Mouse (Mus musculus): ENCODE data around the gene Inf2.
A peak's percentile ranks its signal among the peaks of the same experiment; 100 is the strongest.

Gene Inf2

GRCm38 (mm10) chr12:112588426-112589256 is at the start of gene Inf2:
Inf2 (plus strand) TSS chr12:112588784.
- peak; percentile 86 to 93 for DNase-seq (ENCODE audit: low spot score in 2 of 2)

- no peak for DNase-seq (ENCODE audit: low spot score in 2 of 2)
These were observed 49.1 kb upstream of the Inf2 start for GRCm38 (mm10) chr12:112539466-112539965.

- DNase-seq (ENCODE audit: low spot score in 2 of 2): no peak
These were observed 48.3 kb upstream of the Inf2 start for GRCm38 (mm10) chr12:112540321-112540720.

GRCm38 (mm10) chr12:112541483-112542091 is 47.0 kb upstream of the Inf2 start:
- no peak for DNase-seq (ENCODE audit: low spot score in 2 of 2)

GRCm38 (mm10) chr12:112542257-112542919 is 46.2 kb upstream of the Inf2 start:
- DNase-seq (ENCODE audit: low spot score in 2 of 2): no peak

- peak; percentile 57 to 78 for DNase-seq (ENCODE audit: low spot score in 2 of 2)
These were observed 45.7 kb upstream of the Inf2 start for GRCm38 (mm10) chr12:112542920-112543300.

GRCm38 (mm10) chr12:112543941-112544340 is 44.6 kb upstream of the Inf2 start:
- no peak for DNase-seq (ENCODE audit: low spot score in 2 of 2)

GRCm38 (mm10) chr12:112544946-112545701 is 43.5 kb upstream of the Inf2 start:
- DNase-seq (ENCODE audit: low spot score in 2 of 2): no peak

GRCm38 (mm10) chr12:112546110-112546509 is 42.5 kb upstream of the Inf2 start:
- DNase-seq (ENCODE audit: low spot score in 2 of 2): no peak

GRCm38 (mm10) chr12:112549287-112549686 is 39.3 kb upstream of the Inf2 start:
- DNase-seq (ENCODE audit: low spot score in 2 of 2): no peak

- DNase-seq (ENCODE audit: low spot score in 2 of 2): peak; percentile 84 to 89
These were observed 36.7 kb upstream of the Inf2 start for GRCm38 (mm10) chr12:112551861-112552375.

GRCm38 (mm10) chr12:112552520-112552919 is 36.1 kb upstream of the Inf2 start:
- no peak for DNase-seq (ENCODE audit: low spot score in 2 of 2)

GRCm38 (mm10) chr12:112554900-112555299 is 33.7 kb upstream of the Inf2 start:
- DNase-seq (ENCODE audit: low spot score in 2 of 2): no peak

GRCm38 (mm10) chr12:112556531-112557060 is 32.0 kb upstream of the Inf2 start:
- DNase-seq (ENCODE audit: low spot score in 2 of 2): no peak

- no peak for DNase-seq (ENCODE audit: low spot score in 2 of 2)
These were observed 31.4 kb upstream of the Inf2 start for GRCm38 (mm10) chr12:112557219-112557618.

- DNase-seq (ENCODE audit: low spot score in 2 of 2): no peak
These were observed 29.4 kb upstream of the Inf2 start for GRCm38 (mm10) chr12:112559231-112559630.

GRCm38 (mm10) chr12:112559671-112560070 is 28.9 kb upstream of the Inf2 start:
- DNase-seq (ENCODE audit: low spot score in 2 of 2): no peak

- DNase-seq (ENCODE audit: low spot score in 2 of 2): no peak
These were observed 28.3 kb upstream of the Inf2 start for GRCm38 (mm10) chr12:112560176-112560797.

- DNase-seq (ENCODE audit: low spot score in 2 of 2): no peak
These were observed 27.4 kb upstream of the Inf2 start for GRCm38 (mm10) chr12:112561163-112561562.

- no peak for DNase-seq (ENCODE audit: low spot score in 2 of 2)
These were observed 26.1 kb upstream of the Inf2 start for GRCm38 (mm10) chr12:112562462-112562861.

GRCm38 (mm10) chr12:112563011-112563410 is 25.6 kb upstream of the Inf2 start:
- peak in 1 of 2 experiments; percentile 39 for DNase-seq (ENCODE audit: low spot score in 2 of 2)

All from natural killer cell, adult 2 months (primary cell).